ENCODE assay signal across 26 mouse cellular contexts in the genomic region with DNA sequence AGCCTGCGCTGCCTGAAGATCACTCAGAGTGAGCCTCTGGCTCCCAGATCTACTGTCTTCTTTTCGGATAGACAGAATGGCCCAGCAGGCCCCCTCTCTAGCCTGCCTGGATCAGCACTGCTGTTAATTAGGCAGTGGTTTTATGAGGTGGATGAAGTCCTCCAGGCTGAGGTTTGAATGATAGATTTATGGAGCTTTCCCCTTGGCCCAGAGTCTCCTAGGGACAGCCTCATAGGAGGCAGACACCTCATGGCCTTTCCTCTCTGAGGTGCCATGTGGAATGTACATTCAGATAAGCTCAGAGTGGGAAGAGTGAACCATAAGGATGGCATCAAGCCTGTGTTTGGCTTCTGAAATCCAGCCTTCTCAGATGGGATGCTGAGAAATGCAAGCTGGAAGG.
DNase-seq lines count a peak whose midpoint lies in the region; ATAC-seq and TF ChIP-seq lines count a peak whose summit lies in the region.
"Had no signal": no experiment of that assay in that cellular context is flagged by ENCODE, and none has a peak within 500 bp of the region (broad histone marks: within the 10 kb centered on the region; RNA-seq: fewer than 3 reads in every experiment).

No protein-coding gene starts in this region.

- 0 out of 2 replicates have a peak, but pooled peaks cover 3% of the 10 kb centered on the region for H3K4me1 ChIP-seq in kidney, embryonic 14.5 days (ENCODE audit: control insufficient read depth, insufficient read depth, low read length)
- no peaks in the 10 kb centered on the region for H3K4me1 ChIP-seq in kidney, postnatal 0 days (replicated peaks; ENCODE audit: insufficient read depth, low read length)
- peaks cover 68% of the 10 kb centered on the region for H3K4me1 ChIP-seq in limb, embryonic 10.5 days
- H3K4me1 ChIP-seq: forebrain, embryonic 10.5 days; forebrain, embryonic 13.5 days had no signal

- no peak overlapping the region for H3K9ac ChIP-seq in kidney, embryonic 14.5 days (ENCODE audit: low read depth, low read length)
- H3K9ac ChIP-seq in kidney, postnatal 0 days (ENCODE audit: low read depth, low read length) = no peak overlapping the region
- H3K9ac ChIP-seq: forebrain, embryonic 13.5 days; heart, embryonic 13.5 days; hindbrain, embryonic 14.5 days had no signal

- H3K4me2 ChIP-seq in kidney, embryonic 14.5 days (replicated peaks; ENCODE audit: low read depth, low read length) = no peak overlapping the region
- no peak overlapping the region for H3K4me2 ChIP-seq in kidney, postnatal 0 days (ENCODE audit: low read length)
- H3K4me2 ChIP-seq: forebrain, embryonic 13.5 days; heart, embryonic 13.5 days; hindbrain, embryonic 14.5 days had no signal

- no peaks in the 10 kb centered on the region for H3K27me3 ChIP-seq in kidney, embryonic 14.5 days (ENCODE audit: control insufficient read depth, insufficient read depth, low read length)
- H3K27me3 ChIP-seq in kidney, postnatal 0 days (ENCODE audit: insufficient read depth, low read length) = no peaks in the 10 kb centered on the region
- peaks cover 17% of the 10 kb centered on the region for H3K27me3 ChIP-seq in limb, embryonic 10.5 days (ENCODE audit: low read depth, poor library complexity, severe bottlenecking)
- H3K27me3 ChIP-seq: CH12.LX; forebrain, embryonic 13.5 days; heart, embryonic 13.5 days had no signal

- TF ChIP-seq CTCF in kidney, postnatal 0 days (IDR thresholded peaks at IDR 0.05; ENCODE audit: low read depth) = no peak

- 36% methylated on average over 2 of the region's 2 CpGs for WGBS in kidney, embryonic 14.5 days
- WGBS in kidney, postnatal 0 days = 24% methylated on average over 2 of the region's 2 CpGs
- WGBS in limb, embryonic 10.5 days = 24% methylated on average over 2 of the region's 2 CpGs

- H3K27ac ChIP-seq in kidney, embryonic 14.5 days (ENCODE audit: low read depth, low read length) = no peak overlapping the region
- H3K27ac ChIP-seq in kidney, postnatal 0 days = no peak overlapping the region
- H3K27ac ChIP-seq in limb, embryonic 10.5 days = peak overlapping the region; percentile 27; the same call in 1 of the 2 replicates
- H3K27ac ChIP-seq: forebrain, embryonic 10.5 days; forebrain, embryonic 13.5 days; gastrocnemius, adult 2 months; heart, embryonic 13.5 days; hindbrain, embryonic 14.5 days had no signal

- peak; percentile 72 for ATAC-seq in kidney, embryonic 14.5 days (ENCODE audit: low FRiP score, low TSS enrichment)
- ATAC-seq in kidney, postnatal 0 days (replicated peaks; ENCODE audit: low FRiP score, low read depth) = no peak
- ATAC-seq: forebrain, embryonic 13.5 days; forebrain, embryonic 16.5 days; Patski had no signal

- H3K36me3 ChIP-seq in kidney, embryonic 14.5 days (ENCODE audit: control insufficient read depth, insufficient read depth, low read length) = no peaks in the 10 kb centered on the region
- no peaks in the 10 kb centered on the region for H3K36me3 ChIP-seq in kidney, postnatal 0 days (ENCODE audit: insufficient read depth, low read length)
- no peaks in the 10 kb centered on the region for H3K36me3 ChIP-seq in limb, embryonic 10.5 days
- H3K36me3 ChIP-seq: forebrain, embryonic 10.5 days; G1E; heart, embryonic 13.5 days had no signal

- no peak overlapping the region for H3K4me3 ChIP-seq in kidney, embryonic 14.5 days (ENCODE audit: low read length)
- no peak overlapping the region for H3K4me3 ChIP-seq in kidney, postnatal 0 days (replicated peaks; ENCODE audit: low read depth, low read length)
- no peak overlapping the region for H3K4me3 ChIP-seq in limb, embryonic 10.5 days
- H3K4me3 ChIP-seq: forebrain, embryonic 10.5 days; forebrain, embryonic 13.5 days; gastrocnemius, adult 2 months; heart, embryonic 13.5 days had no signal

- H3K9me3 ChIP-seq in kidney, embryonic 14.5 days (ENCODE audit: control insufficient read depth, low read length) = no peaks in the 10 kb centered on the region
- no peaks in the 10 kb centered on the region for H3K9me3 ChIP-seq in kidney, postnatal 0 days (replicated peaks; ENCODE audit: low read length)
- H3K9me3 ChIP-seq in limb, embryonic 10.5 days (replicated peaks) = no peaks in the 10 kb centered on the region
- H3K9me3 ChIP-seq: forebrain, embryonic 10.5 days; forebrain, embryonic 13.5 days; G1E; heart, embryonic 13.5 days had no signal

- DNase-seq in kidney, adult 11 months = no peak
- DNase-seq in kidney, postnatal 0 days (ENCODE audit: low spot score) = peak; percentile 31
- no peak for DNase-seq in kidney, postnatal 10 days
- DNase-seq in limb, embryonic 10.5 days (ENCODE audit: low spot score) = no peak
- no peak for DNase-seq in spleen, postnatal 10 days (ENCODE audit: low spot score in 2 of 2)
- DNase-seq in thymus, postnatal 0 days (ENCODE audit: low spot score) = no peak
- DNase-seq: adrenal gland, postnatal 10 days; adrenal gland, postnatal 36 days; B cell, adult 2 months; cerebellum, adult 18-20 months; cerebellum, adult 9-10 months; cerebellum, postnatal 14 days; gastrocnemius, adult 2 months; gastrocnemius, postnatal 14 days; heart, adult 18-20 months; heart, postnatal 14 days; heart, postnatal 4 days had no signal
